Mouse (Mus musculus) midbrain, embryonic 14.5 days (tissue): ENCODE data around the gene Frrs1. TPM values are rescaled to one million over a fixed set of nuclear protein-coding genes. Genes with fewer than 3 reads are reported as not detected.

Experiments
- ATAC-seq: fragments of 200-750 bp; cut with Nextera tagmentation; 2 replicates; pipeline ENCODE4 v1.8.0; 2017; ENCODE audit warnings: moderate number of reproducible peaks, moderate library complexity; ENCODE audit not compliant: low FRiP score, low TSS enrichment
- DNase-seq: peaks from one replicate; pipeline ENCODE4 v3.0.0-alpha.2; 2015
- H3K27ac ChIP-seq: fragments of 300-500 bp; sonication (generic); replicated peaks from 2 replicates; pipeline ENCODE4 v1.5.1; 2014; ENCODE audit warnings: mild to moderate bottlenecking, low read depth, low read length, moderate library complexity
- H3K27me3 ChIP-seq: fragments of 300-500 bp; sonication (generic); 2 replicates; pipeline ENCODE4 v1.6.1; 2014; ENCODE audit warnings: low read length, control low read depth, mixed read lengths; ENCODE audit not compliant: control insufficient read depth, insufficient read depth
- H3K36me3 ChIP-seq: fragments of 300-500 bp; sonication (generic); 2 replicates; pipeline ENCODE4 v1.6.1; 2014; ENCODE audit warnings: low read length, control low read depth; ENCODE audit not compliant: control insufficient read depth, insufficient read depth
- H3K4me1 ChIP-seq: fragments of 300-500 bp; sonication (generic); 2 replicates; pipeline ENCODE4 v1.6.1; 2014; ENCODE audit warnings: mild to moderate bottlenecking, antibody characterized with exemption, low read length, control low read depth; ENCODE audit not compliant: control insufficient read depth, insufficient read depth
- H3K4me2 ChIP-seq: fragments of 300-500 bp; sonication (generic); 2 replicates; pipeline ENCODE4 v1.6.1; 2014; ENCODE audit warnings: mild to moderate bottlenecking, low read length, moderate library complexity
- H3K4me3 ChIP-seq: fragments of 300-500 bp; sonication (generic); replicated peaks from 2 replicates; pipeline ENCODE4 v1.5.1; 2014; ENCODE audit warnings: low read depth, low read length
- H3K9ac ChIP-seq: fragments of 300-500 bp; sonication (generic); replicated peaks from 2 replicates; pipeline ENCODE4 v1.6.1; 2014; ENCODE audit warnings: mild to moderate bottlenecking, low read length, moderate library complexity
- H3K9me3 ChIP-seq: fragments of 300-500 bp; sonication (generic); 2 replicates; pipeline ENCODE4 v1.6.1; 2016; ENCODE audit warnings: low read length, control low read depth, mixed read lengths; ENCODE audit not compliant: control insufficient read depth
- WGBS: fragments of 180-500 bp; shearing (Covaris S2); extraction: QIAGEN DNeasy Blood & Tissue Kit; methylation state at CpG from one replicate; pipeline ENCODE4 v1.1.7; 2014; 5-methylcytosine and 5-hydroxymethylcytosine counted together
- polyA plus RNA-seq: library from polyadenylated mRNA; unstranded; fragments of >200 nt; fragmentation: Nextera tagmentation; extraction: Ambion mirVana; gene quantifications from 2 replicates; pipeline ENCODE4 v1.2.1, GENCODE M21; 2014

Gene Frrs1
- polyA plus RNA-seq, 1 experiment from 2014 or later, result 5.6 TPM

- no peak overlapping the region for H3K4me2 ChIP-seq
- no peak overlapping the region for H3K9ac ChIP-seq
- no peak overlapping the region for H3K27ac ChIP-seq
- H3K9me3 ChIP-seq, result no peaks in the 10 kb centered on the region
- no peaks in the 10 kb centered on the region for H3K27me3 ChIP-seq
- no peak overlapping the region for H3K4me3 ChIP-seq
- H3K36me3 ChIP-seq, result no peaks in the 10 kb centered on the region
- no peak for ATAC-seq
- no peak for DNase-seq
- 88% methylated on average over 8 of the region's 8 CpGs for WGBS
- H3K4me1 ChIP-seq, result no peaks in the 10 kb centered on the region
Observed at GRCm38 (mm10) chr3:116884941-116885340, 25.7 kb downstream of the Frrs1 start.

- no peak overlapping the region for H3K9ac ChIP-seq
- no peak overlapping the region for H3K4me3 ChIP-seq
- no peaks in the 10 kb centered on the region for H3K27me3 ChIP-seq
- no peak overlapping the region for H3K4me2 ChIP-seq
- no peak overlapping the region for H3K27ac ChIP-seq
- DNase-seq (no peak), ATAC-seq (no peak)
- no peaks in the 10 kb centered on the region for H3K9me3 ChIP-seq
- WGBS, result 92% methylated on average over 7 of the region's 7 CpGs
- H3K4me1 ChIP-seq, result no peaks in the 10 kb centered on the region
- H3K36me3 ChIP-seq, result no peaks in the 10 kb centered on the region
Observed at GRCm38 (mm10) chr3:116889358-116889757, 30.1 kb downstream of the Frrs1 start.

GRCm38 (mm10) chr3:116890576-116890975 is 31.3 kb downstream of the Frrs1 start:
- Histone ChIP-seq H3K4me2 (no peak overlapping the region), H3K4me3 (no peak overlapping the region), H3K36me3 (no peaks in the 10 kb centered on the region), H3K27ac (no peak overlapping the region), H3K4me1 (no peaks in the 10 kb centered on the region), H3K27me3 (no peaks in the 10 kb centered on the region), H3K9me3 (no peaks in the 10 kb centered on the region), H3K9ac (no peak overlapping the region)
- no peak for DNase-seq
- no peak for ATAC-seq
- WGBS, result 97% methylated on average over 4 of the region's 4 CpGs

GRCm38 (mm10) chr3:116891436-116892205 is 32.4 kb downstream of the Frrs1 start:
- Histone ChIP-seq H3K9me3 (no peaks in the 10 kb centered on the region), H3K27me3 (no peaks in the 10 kb centered on the region), H3K4me1 (no peaks in the 10 kb centered on the region), H3K36me3 (no peaks in the 10 kb centered on the region), H3K27ac (no peak overlapping the region), H3K9ac (no peak overlapping the region), H3K4me2 (peak overlapping the region; percentile 13), H3K4me3 (no peak overlapping the region)
- ATAC-seq, result no peak
- DNase-seq, result peak; percentile 61
- 43% methylated on average over 17 of the region's 17 CpGs for WGBS

DNA sequence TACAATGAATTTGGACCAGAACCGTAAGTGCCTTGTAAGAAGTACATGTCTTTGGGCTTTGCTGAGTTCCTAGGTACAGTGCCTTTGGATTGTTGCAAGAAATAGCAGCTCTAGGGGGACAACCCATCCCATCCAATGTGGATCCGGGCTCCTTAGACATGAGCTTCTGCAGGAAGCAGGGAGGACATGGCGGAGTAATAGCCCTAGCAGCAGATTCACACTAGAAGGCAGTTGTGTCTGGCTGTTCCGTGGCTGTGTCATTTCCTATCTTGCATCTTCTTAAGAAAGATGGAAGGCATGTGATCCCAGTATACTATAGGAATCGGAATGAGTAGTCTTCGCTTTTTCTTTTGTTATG is 32.9 kb downstream of the Frrs1 start:
- DNase-seq (no peak), ATAC-seq (no peak)
- Histone ChIP-seq H3K4me2 (peak overlapping the region; percentile 13), H3K36me3 (no peaks in the 10 kb centered on the region), H3K27ac (no peak overlapping the region), H3K9me3 (no peaks in the 10 kb centered on the region), H3K4me1 (no peaks in the 10 kb centered on the region), H3K9ac (no peak overlapping the region), H3K27me3 (no peaks in the 10 kb centered on the region), H3K4me3 (no peak overlapping the region)
- 73% methylated on average over 6 of the region's 6 CpGs for WGBS

DNA sequence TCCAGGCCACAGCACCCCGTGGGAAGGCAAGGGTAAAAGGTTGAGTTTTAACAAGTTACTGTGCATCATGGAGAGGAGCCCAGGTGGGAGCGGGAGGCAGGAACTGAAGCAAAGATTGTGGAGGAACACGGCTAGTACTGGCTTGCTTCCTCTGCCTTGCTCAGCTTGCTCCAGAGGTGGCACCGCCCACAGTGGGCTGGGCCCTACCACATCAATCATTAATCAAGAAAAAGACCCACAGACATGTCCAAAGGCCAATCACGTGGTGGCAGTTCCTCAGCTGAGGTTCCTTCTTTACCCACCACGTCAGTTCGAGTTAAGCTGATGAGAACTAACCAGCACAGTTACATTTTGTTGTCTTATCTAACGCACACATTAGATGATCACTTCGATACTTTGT is 33.6 kb downstream of the Frrs1 start:
- no peak overlapping the region for H3K4me2 ChIP-seq
- no peak overlapping the region for H3K27ac ChIP-seq
- no peaks in the 10 kb centered on the region for H3K4me1 ChIP-seq
- H3K4me3 ChIP-seq, result no peak overlapping the region
- 89% methylated on average over 9 of the region's 9 CpGs for WGBS
- DNase-seq, result no peak
- no peak overlapping the region for H3K9ac ChIP-seq
- no peaks in the 10 kb centered on the region for H3K36me3 ChIP-seq
- no peak for ATAC-seq
- no peaks in the 10 kb centered on the region for H3K27me3 ChIP-seq
- no peaks in the 10 kb centered on the region for H3K9me3 ChIP-seq

GRCm38 (mm10) chr3:116904158-116904557 is 44.9 kb downstream of the Frrs1 start:
- DNase-seq, result peak; percentile 89
- no peaks in the 10 kb centered on the region for H3K36me3 ChIP-seq
- no peak overlapping the region for H3K27ac ChIP-seq
- H3K4me1 ChIP-seq, result no peaks in the 10 kb centered on the region
- 17% methylated on average over 6 of the region's 6 CpGs for WGBS
- H3K27me3 ChIP-seq, result no peaks in the 10 kb centered on the region
- no peak overlapping the region for H3K4me2 ChIP-seq
- no peak overlapping the region for H3K9ac ChIP-seq
- peak; percentile 68; the same call in 1 of the 2 replicates for ATAC-seq
- H3K9me3 ChIP-seq, result no peaks in the 10 kb centered on the region
- no peak overlapping the region for H3K4me3 ChIP-seq

- Histone ChIP-seq H3K36me3 (no peaks in the 10 kb centered on the region), H3K4me1 (no peaks in the 10 kb centered on the region), H3K4me3 (no peak overlapping the region), H3K27ac (no peak overlapping the region), H3K4me2 (no peak overlapping the region), H3K9ac (no peak overlapping the region), H3K9me3 (no peaks in the 10 kb centered on the region), H3K27me3 (no peaks in the 10 kb centered on the region)
- DNase-seq, result no peak
- 83% methylated on average over 16 of the region's 16 CpGs for WGBS
- 0 out of 2 replicates have a peak, but pooled peaks have one; percentile 12 for ATAC-seq
Observed at GRCm38 (mm10) chr3:116905898-116906297, 46.6 kb downstream of the Frrs1 start.

GRCm38 (mm10) chr3:116906596-116906995 is 47.3 kb downstream of the Frrs1 start:
- Histone ChIP-seq H3K27ac (no peak overlapping the region), H3K36me3 (no peaks in the 10 kb centered on the region), H3K4me2 (no peak overlapping the region), H3K9ac (no peak overlapping the region), H3K9me3 (no peaks in the 10 kb centered on the region), H3K4me1 (no peaks in the 10 kb centered on the region), H3K4me3 (no peak overlapping the region), H3K27me3 (no peaks in the 10 kb centered on the region)
- 57% methylated on average over 9 of the region's 9 CpGs for WGBS
- no peak for ATAC-seq
- DNase-seq, result no peak
